Mouse (Mus musculus): ENCODE results near the gene Zfyve1. TPM values are rescaled to one million over a fixed set of nuclear protein-coding genes. Genes with fewer than 3 reads are reported as not detected.

Zfyve1 gene
- polyA plus RNA-seq, 2 experiments = 17.2 to 33.8 TPM

DNA sequence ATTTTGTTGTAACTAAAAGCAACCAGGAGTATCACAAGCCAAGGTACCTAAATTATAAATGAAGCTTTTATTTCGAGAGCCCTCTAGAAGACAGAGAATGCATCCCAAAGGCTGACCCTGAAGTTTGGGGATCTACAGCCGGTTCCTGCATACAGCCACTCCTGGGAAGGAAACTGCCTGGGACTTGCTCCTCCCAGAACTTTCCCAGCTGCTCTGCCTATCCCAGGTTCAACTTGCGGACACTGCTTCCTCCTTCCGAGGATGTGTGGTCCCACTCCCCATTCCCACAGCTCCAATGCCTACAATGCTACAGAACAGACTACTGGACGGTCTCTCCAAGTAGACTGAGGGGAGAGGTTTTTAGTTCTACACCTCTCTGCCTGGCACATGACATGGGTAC is 24.3 kb downstream of the Zfyve1 start:
- 86% methylated on average over 5 of the region's 5 CpGs for WGBS
- no peak for DNase-seq (ENCODE audit: low spot score)

DNA sequence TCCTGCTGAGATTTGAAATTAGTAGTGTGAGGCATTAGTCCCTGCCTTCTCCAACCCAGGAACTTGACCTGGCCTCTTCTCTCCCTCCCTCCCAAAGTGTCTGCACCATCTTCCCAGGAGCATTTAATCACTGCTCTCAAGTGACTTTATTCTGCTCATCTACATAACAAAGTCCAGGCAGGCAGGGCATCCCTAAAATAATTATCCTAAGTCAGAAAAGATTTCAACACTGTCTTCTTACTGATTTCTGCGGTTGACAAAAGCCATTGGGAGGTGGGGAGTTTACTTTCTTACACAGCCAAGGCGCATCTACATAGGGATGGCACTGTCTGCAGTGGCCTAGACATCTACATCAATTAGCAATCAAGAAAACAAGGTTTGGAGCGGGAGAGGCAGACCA is 27.2 kb downstream of the Zfyve1 start:
- TF ChIP-seq POLR2A (IDR thresholded peaks at IDR 0.05; ENCODE audit: borderline replicate concordance, extremely low read depth, insufficient read depth, insufficient read length) = no peak
- no peak for ATAC-seq (ENCODE audit: low FRiP score, low read depth)
- H3K4me1 ChIP-seq (ENCODE audit: control insufficient read depth, insufficient read depth, low read length) = no peaks in the 10 kb centered on the region
- no peaks in the 10 kb centered on the region for H3K27me3 ChIP-seq (ENCODE audit: control insufficient read depth, insufficient read depth, low read length)
- H3K9ac ChIP-seq (ENCODE audit: low read depth, low read length, severe bottlenecking) = no peak overlapping the region
- H3K36me3 ChIP-seq (ENCODE audit: control insufficient read depth, insufficient read depth, low read length) = peaks cover 87% of the 10 kb centered on the region
- no peak overlapping the region for H3K4me3 ChIP-seq (replicated peaks; ENCODE audit: low read length)
- H3K9me3 ChIP-seq (ENCODE audit: control insufficient read depth, low read length) = no peaks in the 10 kb centered on the region
- H3K4me2 ChIP-seq (replicated peaks; ENCODE audit: low read depth, low read length, severe bottlenecking) = no peak overlapping the region
- H3K27ac ChIP-seq (replicated peaks; ENCODE audit: low read depth, low read length) = no peak overlapping the region
- no peak for DNase-seq (ENCODE audit: low spot score)
- 88% methylated on average over 3 of the region's 3 CpGs for WGBS

More for the DNA sequence above, 24.3 kb downstream of the Zfyve1 start:
- Histone ChIP-seq H3K4me3 (replicated peaks; ENCODE audit: low read length) (no peak overlapping the region), H3K9ac (ENCODE audit: low read depth, low read length, severe bottlenecking) (no peak overlapping the region), H3K4me2 (replicated peaks; ENCODE audit: low read depth, low read length, severe bottlenecking) (no peak overlapping the region), H3K27me3 (ENCODE audit: control insufficient read depth, insufficient read depth, low read length) (no peaks in the 10 kb centered on the region), H3K4me1 (ENCODE audit: control insufficient read depth, insufficient read depth, low read length) (no peaks in the 10 kb centered on the region), H3K36me3 (ENCODE audit: control insufficient read depth, insufficient read depth, low read length) (peaks cover 83% of the 10 kb centered on the region), H3K27ac (replicated peaks; ENCODE audit: low read depth, low read length) (no peak overlapping the region), H3K9me3 (ENCODE audit: control insufficient read depth, low read length) (no peaks in the 10 kb centered on the region)
- TF ChIP-seq POLR2A (IDR thresholded peaks at IDR 0.05; ENCODE audit: borderline replicate concordance, extremely low read depth, insufficient read depth, insufficient read length) = no peak
- ATAC-seq (ENCODE audit: low FRiP score, low read depth) = no peak

DNA sequence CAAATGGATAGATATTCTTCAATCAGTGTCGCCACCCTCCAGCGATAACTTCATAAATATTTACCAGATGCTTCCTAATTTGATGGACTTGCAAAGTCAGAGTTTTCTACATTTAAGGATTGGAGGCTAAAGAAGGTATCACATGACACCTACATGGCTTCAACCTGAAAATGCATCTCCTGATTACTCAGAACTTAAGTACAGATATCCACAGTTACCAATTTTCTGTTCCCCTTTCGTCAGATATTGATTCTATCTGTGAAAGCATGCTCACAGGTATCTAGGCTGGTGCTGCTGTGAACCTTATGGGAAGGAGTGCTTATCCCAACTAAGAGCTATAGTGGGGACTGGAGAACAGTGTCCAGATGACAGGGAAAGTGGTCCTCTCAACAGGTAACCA is 34.4 kb downstream of the Zfyve1 start:
- H3K4me3 ChIP-seq (replicated peaks; ENCODE audit: low read length) = no peak overlapping the region
- no peak overlapping the region for H3K4me2 ChIP-seq (replicated peaks; ENCODE audit: low read depth, low read length, severe bottlenecking)
- H3K27me3 ChIP-seq (ENCODE audit: control insufficient read depth, insufficient read depth, low read length) = no peaks in the 10 kb centered on the region
- TF ChIP-seq POLR2A (IDR thresholded peaks at IDR 0.05; ENCODE audit: borderline replicate concordance, extremely low read depth, insufficient read depth, insufficient read length) = no peak
- H3K27ac ChIP-seq (replicated peaks; ENCODE audit: low read depth, low read length) = no peak overlapping the region
- H3K9ac ChIP-seq (ENCODE audit: low read depth, low read length, severe bottlenecking) = no peak overlapping the region
- no peak for ATAC-seq (ENCODE audit: low FRiP score, low read depth)
- H3K36me3 ChIP-seq (ENCODE audit: control insufficient read depth, insufficient read depth, low read length) = peaks cover 82% of the 10 kb centered on the region
- H3K9me3 ChIP-seq (ENCODE audit: control insufficient read depth, low read length) = no peaks in the 10 kb centered on the region
- 96% methylated on average over 3 of the region's 3 CpGs for WGBS
- no peaks in the 10 kb centered on the region for H3K4me1 ChIP-seq (ENCODE audit: control insufficient read depth, insufficient read depth, low read length)
- DNase-seq (ENCODE audit: low spot score) = no peak

DNA sequence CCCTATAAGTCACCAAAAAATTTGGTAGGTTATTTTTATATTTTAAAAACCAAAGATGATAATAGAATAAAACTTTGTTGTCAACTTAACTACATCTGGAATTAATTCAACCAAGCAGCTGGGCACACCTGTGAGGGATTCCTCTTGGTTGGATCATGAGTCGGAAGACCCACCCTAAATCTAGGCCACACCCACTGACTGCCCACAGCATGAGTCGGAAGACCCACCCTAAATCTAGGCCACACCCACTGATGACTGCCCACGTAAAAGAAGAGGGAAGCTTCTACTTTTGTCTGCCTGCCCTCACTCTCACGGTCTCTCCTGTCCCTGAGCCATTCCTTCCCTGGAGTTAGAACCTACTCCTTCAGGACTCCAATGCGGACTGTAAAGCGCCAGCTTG is 36.8 kb downstream of the Zfyve1 start:
- DNase-seq (ENCODE audit: low spot score) = no peak
- Histone ChIP-seq H3K9ac (ENCODE audit: low read depth, low read length, severe bottlenecking) (no peak overlapping the region), H3K4me1 (ENCODE audit: control insufficient read depth, insufficient read depth, low read length) (no peaks in the 10 kb centered on the region), H3K27ac (replicated peaks; ENCODE audit: low read depth, low read length) (no peak overlapping the region), H3K4me2 (replicated peaks; ENCODE audit: low read depth, low read length, severe bottlenecking) (no peak overlapping the region), H3K4me3 (replicated peaks; ENCODE audit: low read length) (no peak overlapping the region), H3K36me3 (ENCODE audit: control insufficient read depth, insufficient read depth, low read length) (peaks cover 73% of the 10 kb centered on the region), H3K9me3 (ENCODE audit: control insufficient read depth, low read length) (no peaks in the 10 kb centered on the region), H3K27me3 (ENCODE audit: control insufficient read depth, insufficient read depth, low read length) (no peaks in the 10 kb centered on the region)
- WGBS = 72% methylated on average over 6 of the region's 6 CpGs
- 0 out of 2 replicates have a peak, but pooled peaks have one; percentile 30 for ATAC-seq (ENCODE audit: low FRiP score, low read depth)
- no peak for TF ChIP-seq POLR2A (IDR thresholded peaks at IDR 0.05; ENCODE audit: borderline replicate concordance, extremely low read depth, insufficient read depth, insufficient read length)

DNA sequence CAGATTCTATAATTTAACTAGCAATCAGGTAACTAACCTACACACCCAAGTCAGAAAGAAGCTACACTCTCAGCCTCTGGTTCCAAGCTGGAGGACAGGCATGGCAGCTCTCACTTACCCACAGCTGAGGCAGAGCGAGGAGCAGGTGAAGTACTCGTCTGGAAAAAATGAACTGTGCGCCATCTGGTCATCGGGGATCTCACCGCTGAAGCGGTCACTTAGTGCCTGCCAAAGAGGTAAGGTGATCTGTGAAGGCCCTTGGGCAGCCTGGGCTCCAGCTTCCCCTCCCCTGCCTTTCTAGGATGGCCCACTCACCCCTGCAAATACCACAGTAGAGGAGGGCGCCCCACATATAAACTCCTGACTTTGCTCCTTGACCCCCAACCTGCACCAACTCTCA is 38.5 kb downstream of the Zfyve1 start:
- Histone ChIP-seq H3K36me3 (ENCODE audit: control insufficient read depth, insufficient read depth, low read length) (peaks cover 79% of the 10 kb centered on the region), H3K9me3 (ENCODE audit: control insufficient read depth, low read length) (no peaks in the 10 kb centered on the region), H3K4me1 (ENCODE audit: control insufficient read depth, insufficient read depth, low read length) (no peaks in the 10 kb centered on the region), H3K27me3 (ENCODE audit: control insufficient read depth, insufficient read depth, low read length) (no peaks in the 10 kb centered on the region), H3K4me2 (replicated peaks; ENCODE audit: low read depth, low read length, severe bottlenecking) (no peak overlapping the region), H3K9ac (ENCODE audit: low read depth, low read length, severe bottlenecking) (no peak overlapping the region), H3K27ac (replicated peaks; ENCODE audit: low read depth, low read length) (no peak overlapping the region), H3K4me3 (replicated peaks; ENCODE audit: low read length) (no peak overlapping the region)
- ATAC-seq (ENCODE audit: low FRiP score, low read depth) = no peak
- WGBS = 82% methylated on average over 7 of the region's 7 CpGs
- no peak for DNase-seq (ENCODE audit: low spot score)
- no peak for TF ChIP-seq POLR2A (IDR thresholded peaks at IDR 0.05; ENCODE audit: borderline replicate concordance, extremely low read depth, insufficient read depth, insufficient read length)

DNA sequence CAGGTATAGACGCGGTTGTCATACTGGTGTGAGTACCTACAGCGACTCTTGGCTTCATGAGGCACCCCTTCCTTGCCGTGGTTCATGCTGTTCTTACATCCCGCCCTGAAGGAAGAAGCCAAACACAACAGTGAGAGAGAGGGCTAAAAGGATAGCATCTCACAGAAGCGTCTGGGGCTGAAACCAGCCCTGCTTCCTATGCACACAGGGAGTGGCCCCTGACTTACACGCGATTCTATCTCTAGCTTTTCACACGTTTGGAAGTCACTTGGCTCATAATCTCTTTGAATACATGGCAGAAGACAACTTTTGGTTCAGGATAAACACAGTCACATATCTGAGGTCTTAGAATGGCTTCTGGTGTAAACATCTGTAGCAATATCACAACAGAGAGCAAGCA is 41.4 kb downstream of the Zfyve1 start:
- Histone ChIP-seq H3K27me3 (ENCODE audit: control insufficient read depth, insufficient read depth, low read length) (no peaks in the 10 kb centered on the region), H3K4me3 (replicated peaks; ENCODE audit: low read length) (no peak overlapping the region), H3K27ac (replicated peaks; ENCODE audit: low read depth, low read length) (no peak overlapping the region), H3K4me2 (replicated peaks; ENCODE audit: low read depth, low read length, severe bottlenecking) (no peak overlapping the region), H3K9me3 (ENCODE audit: control insufficient read depth, low read length) (no peaks in the 10 kb centered on the region), H3K36me3 (ENCODE audit: control insufficient read depth, insufficient read depth, low read length) (peaks cover 82% of the 10 kb centered on the region), H3K4me1 (ENCODE audit: control insufficient read depth, insufficient read depth, low read length) (no peaks in the 10 kb centered on the region), H3K9ac (ENCODE audit: low read depth, low read length, severe bottlenecking) (no peak overlapping the region)
- TF ChIP-seq POLR2A (IDR thresholded peaks at IDR 0.05; ENCODE audit: borderline replicate concordance, extremely low read depth, insufficient read depth, insufficient read length) = no peak
- ATAC-seq (ENCODE audit: low FRiP score, low read depth) (no peak), DNase-seq (ENCODE audit: low spot score) (no peak)
- WGBS = 73% methylated on average over 9 of the region's 9 CpGs
